Comparison of ENCODE assay signal across 8 mouse cellular contexts in the genomic region with DNA sequence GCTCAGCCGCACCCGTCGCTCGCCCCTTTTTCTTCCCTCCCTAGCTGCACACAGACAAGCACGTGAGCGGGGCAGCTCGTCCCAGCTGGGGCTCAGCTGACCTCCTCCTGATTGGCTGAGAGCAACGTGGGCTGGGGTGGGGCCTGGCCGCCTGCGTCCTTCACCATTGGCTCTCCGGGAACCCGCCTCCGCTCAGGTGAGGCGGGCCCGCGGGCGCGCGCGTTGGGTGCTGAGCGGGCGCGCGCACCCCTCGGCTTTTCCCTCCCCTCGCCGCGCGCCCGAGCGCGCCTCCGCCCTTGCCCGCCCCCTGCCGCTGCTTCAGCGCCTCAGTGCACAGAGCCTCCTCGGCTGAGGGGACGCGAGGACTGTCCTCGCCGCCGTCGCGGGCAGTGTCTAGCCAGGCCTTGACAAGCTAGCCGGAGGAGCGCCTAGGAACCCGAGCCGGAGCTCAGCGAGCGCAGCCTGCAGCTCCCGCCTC. TPM values are rescaled to one million over a fixed set of nuclear protein-coding genes. Genes with fewer than 3 reads are reported as not detected.
DNase-seq lines count a peak whose midpoint lies in the region; ATAC-seq and TF ChIP-seq lines count a peak whose summit lies in the region.

No protein-coding gene starts in this region.

- peak overlapping the region; percentile 100 for H3K9ac ChIP-seq in heart, embryonic 11.5 days (ENCODE audit: low read depth, low read length)
- peak overlapping the region; percentile 90 for H3K9ac ChIP-seq in kidney, embryonic 16.5 days (replicated peaks; ENCODE audit: low read length)
- H3K9ac ChIP-seq in liver, adult 2 months (ENCODE audit: low read depth, low read length): peak overlapping the region; percentile 94

- H3K79me2 ChIP-seq in liver, adult 2 months (ENCODE audit: control insufficient read depth, insufficient read depth, low read length): peaks cover 7% of the 10 kb centered on the region
- peaks cover 49% of the 10 kb centered on the region for H3K79me2 ChIP-seq in myocyte (ENCODE audit: control insufficient read depth, insufficient read depth)

- no peaks in the 10 kb centered on the region for H3K27me3 ChIP-seq in heart, embryonic 11.5 days (ENCODE audit: control insufficient read depth, insufficient read depth, low read length)
- no peaks in the 10 kb centered on the region for H3K27me3 ChIP-seq in kidney, embryonic 16.5 days (ENCODE audit: insufficient read depth, low read length)
- H3K27me3 ChIP-seq in liver, adult 2 months (ENCODE audit: control insufficient read depth, insufficient read depth, low read length): no peaks in the 10 kb centered on the region
- H3K27me3 ChIP-seq in myocyte (ENCODE audit: control insufficient read depth, insufficient read depth, insufficient read length): no peaks in the 10 kb centered on the region
- H3K27me3 ChIP-seq in splenic B cell, adult 2 months (ENCODE audit: control insufficient read depth, insufficient read depth, low read length, poor library complexity, severe bottlenecking): no peaks in the 10 kb centered on the region

- peak; percentile 52 for TF ChIP-seq CTCF in liver, adult 2 months (IDR thresholded peaks at IDR 0.05; ENCODE audit: low read depth, low read length)

- peak; percentile 96 for TF ChIP-seq POLR2A in liver, adult 2 months (IDR thresholded peaks at IDR 0.05; ENCODE audit: extremely low read depth, insufficient read depth, low read length)
- TF ChIP-seq POLR2A in myocyte (IDR thresholded peaks at IDR 0.05; ENCODE audit: insufficient read length, low read depth): peak; percentile 96

- peak overlapping the region; percentile 94 for H3ac ChIP-seq in myocyte (ENCODE audit: control insufficient read depth, insufficient read length)

- ATAC-seq in erythroblast, adult 5-6 weeks (replicated peaks; ENCODE audit: low FRiP score, poor library complexity, severe bottlenecking): peak; percentile 99
- peak; percentile 99 for ATAC-seq in heart, embryonic 11.5 days (replicated peaks; ENCODE audit: insufficient number of reproducible peaks, low FRiP score, low TSS enrichment)
- ATAC-seq in kidney, embryonic 16.5 days (ENCODE audit: low FRiP score, low TSS enrichment): peak; percentile 100

- peak overlapping the region; percentile 99 for H3K4me3 ChIP-seq in heart, embryonic 11.5 days (ENCODE audit: low read depth, low read length)
- peak overlapping the region; percentile 99 for H3K4me3 ChIP-seq in kidney, embryonic 16.5 days (ENCODE audit: low read length)
- peak overlapping the region; percentile 86 for H3K4me3 ChIP-seq in liver, adult 2 months (ENCODE audit: insufficient read depth, low read depth, low read length)
- peak overlapping the region; percentile 54 for H3K4me3 ChIP-seq in myocyte

- under 1% methylated on average over 43 of the region's 51 CpGs for WGBS in heart, embryonic 11.5 days (ENCODE audit: insufficient replicate concordance)
- WGBS in kidney, embryonic 16.5 days: under 1% methylated on average over 37 of the region's 51 CpGs
- WGBS in liver, adult 2 months: under 1% methylated on average over 51 of the region's 51 CpGs

- peak overlapping the region; percentile 64 for H3K4me2 ChIP-seq in heart, embryonic 11.5 days
- peak overlapping the region; percentile 70 for H3K4me2 ChIP-seq in kidney, embryonic 16.5 days (replicated peaks; ENCODE audit: low read depth, low read length)
- H3K4me2 ChIP-seq in myocyte (ENCODE audit: low read depth): peak overlapping the region; percentile 70

- peak; percentile 96 for DNase-seq in B cell, adult 2 months
- peak; percentile 99 for DNase-seq in brain, adult 2 months (ENCODE audit: low read depth, low spot score)
- peak; percentile 87 for DNase-seq in liver, adult 2 months (ENCODE audit: extremely low read depth, low read depth, low spot score)
- peak; percentile 98 for DNase-seq in splenic B cell, adult 2 months (ENCODE audit: low read depth, low spot score)

- peak overlapping the region; percentile 100 for H3K27ac ChIP-seq in heart, embryonic 11.5 days (ENCODE audit: low read depth, low read length)
- peak overlapping the region; percentile 97 for H3K27ac ChIP-seq in kidney, embryonic 16.5 days (ENCODE audit: low read length)
- peak overlapping the region; percentile 91 for H3K27ac ChIP-seq in liver, adult 2 months (replicated peaks; ENCODE audit: insufficient read depth, low read depth, low read length)

- H3K36me3 ChIP-seq in heart, embryonic 11.5 days (ENCODE audit: control insufficient read depth, insufficient read depth, low read length): no peaks in the 10 kb centered on the region
- no peaks in the 10 kb centered on the region for H3K36me3 ChIP-seq in kidney, embryonic 16.5 days (ENCODE audit: insufficient read depth, low read length)
- H3K36me3 ChIP-seq in liver, adult 2 months (ENCODE audit: control insufficient read depth, insufficient read depth, low read length): no peaks in the 10 kb centered on the region
- no peaks in the 10 kb centered on the region for H3K36me3 ChIP-seq in myocyte (ENCODE audit: control insufficient read depth, insufficient read depth)
- H3K36me3 ChIP-seq in splenic B cell, adult 2 months (ENCODE audit: control insufficient read depth, insufficient read depth, low read length, poor library complexity, severe bottlenecking): no peaks in the 10 kb centered on the region

- H3K9me3 ChIP-seq in heart, embryonic 11.5 days (replicated peaks; ENCODE audit: control insufficient read depth, low read length): no peaks in the 10 kb centered on the region
- no peaks in the 10 kb centered on the region for H3K9me3 ChIP-seq in kidney, embryonic 16.5 days (ENCODE audit: low read length)

- H3K4me1 ChIP-seq in heart, embryonic 11.5 days (ENCODE audit: control insufficient read depth, insufficient read depth, low read length): peaks cover 5% of the 10 kb centered on the region; the same call in 1 of the 2 replicates
- H3K4me1 ChIP-seq in kidney, embryonic 16.5 days (ENCODE audit: insufficient read depth, low read length): peaks cover 16% of the 10 kb centered on the region; the same call in 1 of the 2 replicates
- peaks cover 9% of the 10 kb centered on the region; the same call in 1 of the 2 replicates for H3K4me1 ChIP-seq in liver, adult 2 months (ENCODE audit: control insufficient read depth, insufficient read depth, low read length)

TF ChIP-seq in myocyte, 11 proteins besides CTCF, POLR2A, EP300 and RAD21:
- TF ChIP-seq TCF12 (IDR thresholded peaks at IDR 0.05; ENCODE audit: insufficient read depth, poor library complexity, severe bottlenecking) (no peak), MAX (IDR thresholded peaks at IDR 0.05; ENCODE audit: low read depth) (no peak), TCF3 (IDR thresholded peaks at IDR 0.05; ENCODE audit: insufficient read length, low read depth) (peak; percentile 4), REST (IDR thresholded peaks at IDR 0.05; ENCODE audit: insufficient read depth, insufficient read length) (peak; percentile 46), SRF (IDR thresholded peaks at IDR 0.05; ENCODE audit: control insufficient read depth, insufficient read length, low read depth) (peak; percentile 22), USF1 (IDR thresholded peaks at IDR 0.05; ENCODE audit: low read depth) (peak; percentile 77), POLR2AphosphoS2 (IDR thresholded peaks at IDR 0.05; ENCODE audit: insufficient read length, low read depth) (peak; percentile 97), MYOD1 (IDR thresholded peaks at IDR 0.05; ENCODE audit: control insufficient read depth in 1 of 3, insufficient read length in 2 of 3, low read depth in 2 of 3) (peak in 2 of 3 experiments; percentile 32 to 45), E2F4 (IDR thresholded peaks at IDR 0.05; ENCODE audit: insufficient read depth) (peak; percentile 31), MYOG (IDR thresholded peaks at IDR 0.05; ENCODE audit: control insufficient read depth in 1 of 3, insufficient read depth in 1 of 3, insufficient read length in 2 of 3, low read depth in 2 of 3) (peak in 1 of 3 experiments; percentile 31)
TF ChIP-seq in myocyte: peak in this region for 8.

RNA-seq across cellular contexts. Expression of a gene that starts 6.5 kb away (rescaled TPM):
- total RNA-seq in erythroblast, adult 5-6 weeks (2015; ENCODE audit: low replicate concordance): 14.2 and 17.9 TPM in 2 replicates
- total RNA-seq in erythroblast, adult 5-6 weeks (2017; ENCODE audit: low replicate concordance): 14.1 and 15.4 TPM in 2 replicates
- 182 and 206 TPM in 2 replicates for polyA plus RNA-seq in heart, embryonic 11.5 days (2014; fragmentation: Nextera tagmentation; extraction: Ambion mirVana)
- 70.5 and 73.6 TPM in 2 replicates for polyA plus RNA-seq in kidney, embryonic 16.5 days (2015; fragmentation: Nextera tagmentation; extraction: Ambion mirVana)
- 32.5 and 37.4 TPM in 2 replicates for total RNA-seq in liver, adult 2 months (2014; rRNA removed)
- polyA plus RNA-seq in liver, adult 2 months (2012; rRNA removed): 5.7 and 9.7 TPM in 2 replicates
- polyA plus RNA-seq in myocyte (2012; fragmentation: generic; extraction: Trizol): 39.9 TPM

RNA-seq across cellular contexts. Expression of a gene that starts 29.7 kb away (rescaled TPM):
- total RNA-seq in erythroblast, adult 5-6 weeks (2015; ENCODE audit: low replicate concordance): not detected in 2 replicates
- total RNA-seq in erythroblast, adult 5-6 weeks (2017; ENCODE audit: low replicate concordance): not detected in 2 replicates
- 12.0 and 14.1 TPM in 2 replicates for polyA plus RNA-seq in heart, embryonic 11.5 days (2014; fragmentation: Nextera tagmentation; extraction: Ambion mirVana)
- 13.1 and 14.8 TPM in 2 replicates for polyA plus RNA-seq in kidney, embryonic 16.5 days (2015; fragmentation: Nextera tagmentation; extraction: Ambion mirVana)
- total RNA-seq in liver, adult 2 months (2014; rRNA removed): not detected in 2 replicates
- not detected in 2 replicates for polyA plus RNA-seq in liver, adult 2 months (2012; rRNA removed)
- not detected for polyA plus RNA-seq in myocyte (2012; fragmentation: generic; extraction: Trizol)

RNA-seq across cellular contexts. Expression of a gene that starts 56.6 kb away (rescaled TPM):
- 1.5 and 2.5 TPM in 2 replicates for total RNA-seq in erythroblast, adult 5-6 weeks (2015; ENCODE audit: low replicate concordance)
- 1.2 and 4.9 TPM in 2 replicates for total RNA-seq in erythroblast, adult 5-6 weeks (2017; ENCODE audit: low replicate concordance)
- 17.8 and 21.2 TPM in 2 replicates for polyA plus RNA-seq in heart, embryonic 11.5 days (2014; fragmentation: Nextera tagmentation; extraction: Ambion mirVana)
- polyA plus RNA-seq in kidney, embryonic 16.5 days (2015; fragmentation: Nextera tagmentation; extraction: Ambion mirVana): 22.3 and 22.8 TPM in 2 replicates
- 3.0 and 4.4 TPM in 2 replicates for total RNA-seq in liver, adult 2 months (2014; rRNA removed)
- 5.4 and 6.0 TPM in 2 replicates for polyA plus RNA-seq in liver, adult 2 months (2012; rRNA removed)
- polyA plus RNA-seq in myocyte (2012; fragmentation: generic; extraction: Trizol): 3.4 TPM

Comparison
In these comparisons a context has a peak if more than half of its experiments do, and no peak if none do; other contexts are left out.
1. Peak in every context shown above with its lines: DNase-seq, ATAC-seq, H3K4me3 ChIP-seq and H3K27ac ChIP-seq.
2. RNA of a gene that starts 29.7 kb away (polyA plus RNA-seq): 13.1 to 14.8 TPM in kidney, embryonic 16.5 days and 12.0 to 14.1 TPM in heart, embryonic 11.5 days; not detected in liver, adult 2 months and not detected in myocyte (single experiment); every median in the first group is over 10 times any median in the second.